Mouse (Mus musculus): ENCODE data around the gene Gtpbp1. TPM values are rescaled to one million over a fixed set of nuclear protein-coding genes. Genes with fewer than 3 reads are reported as not detected.

The Gtpbp1 gene
- total RNA-seq (2023), result 10 to 100 TPM; 55.9 to 67.9 TPM

GRCm38 (mm10) chr15:79690426-79691022 lies at the start of gene Gtpbp1:
Gtpbp1 (plus strand) TSS chr15:79690845.

GRCm38 (mm10) chr15:79658531-79659375 lies 31.9 kb upstream of the Gtpbp1 start, which contains the start of the genes Fam227a and Cby1:
Fam227a (minus strand) TSS chr15:79658956.
Cby1 (plus strand) TSS chr15:79659199.

GRCm38 (mm10) chr15:79670249-79670971 lies 20.2 kb upstream of the Gtpbp1 start, which contains the start of gene Tomm22:
Tomm22 (plus strand) TSS chr15:79670861.

GRCm38 (mm10) chr15:79687646-79688267 lies 2.9 kb upstream of the Gtpbp1 start, which contains the start of gene Josd1:
Josd1 (minus strand) TSS chr15:79687919.

GRCm38 (mm10) chr15:79741921-79742705 lies 51.5 kb downstream of the Gtpbp1 start, which contains the start of gene Sun2:
Sun2 (minus strand) TSS chr15:79742536.

Other genes starting within 250 kb of the Gtpbp1 start
- 100 to 1,000 TPM; 144 to 153 TPM for gene Csnk1e, start 235.3 kb upstream of the Gtpbp1 start, total RNA-seq (2023)
- not detected for gene Kcnj4, start 185.6 kb upstream of the Gtpbp1 start, total RNA-seq (2023)
- gene Kdelr3, start 174.4 kb upstream of the Gtpbp1 start, total RNA-seq (2023), result not detected
- gene Ddx17, start 144.1 kb upstream of the Gtpbp1 start, total RNA-seq (2023), result 100 to 1,000 TPM; 237 to 241 TPM
- not detected for gene Dmc1, start 85.7 kb upstream of the Gtpbp1 start, total RNA-seq (2023)
- gene Fam227a, start 31.9 kb upstream of the Gtpbp1 start, total RNA-seq (2023), result under 1 TPM; 0.67 to 0.81 TPM
- gene Cby1, start 31.6 kb upstream of the Gtpbp1 start, total RNA-seq (2023), result 10 to 100 TPM in 1 of 2 experiments, 1 to 10 TPM in 1; 7.3 to 10.7 TPM
- gene Tomm22, start 20.0 kb upstream of the Gtpbp1 start, total RNA-seq (2023), result 10 to 100 TPM; 85.1 to 92.9 TPM
- gene Josd1, start 2.9 kb upstream of the Gtpbp1 start, total RNA-seq (2023), result 10 to 100 TPM; 18.6 to 22.5 TPM
- 100 to 1,000 TPM; 150 to 211 TPM for gene Sun2, start 51.7 kb downstream of the Gtpbp1 start, total RNA-seq (2023)
- 10 to 100 TPM; 15.3 to 18.7 TPM for gene Dnal4, start 87.0 kb downstream of the Gtpbp1 start, total RNA-seq (2023)
- 1 to 10 TPM; 2.5 to 3.6 TPM for gene Nptxr, start 113.9 kb downstream of the Gtpbp1 start, total RNA-seq (2023)
- 1 to 10 TPM in 1 of 2 experiments, not detected in 1; 1.4 TPM for gene Npcd, start 143.4 kb downstream of the Gtpbp1 start, total RNA-seq (2023)
- 1 to 10 TPM; 4.9 to 6.7 TPM for gene Cbx6, start 143.8 kb downstream of the Gtpbp1 start, total RNA-seq (2023)
- gene Apobec3, start 200.8 kb downstream of the Gtpbp1 start, total RNA-seq (2023), result 10 to 100 TPM; 65.2 to 79.8 TPM

Measured in monocyte, adult 59 days (primary cell).